Mouse (Mus musculus): ENCODE measurements around the gene Elf1.

The Elf1 gene

DNA sequence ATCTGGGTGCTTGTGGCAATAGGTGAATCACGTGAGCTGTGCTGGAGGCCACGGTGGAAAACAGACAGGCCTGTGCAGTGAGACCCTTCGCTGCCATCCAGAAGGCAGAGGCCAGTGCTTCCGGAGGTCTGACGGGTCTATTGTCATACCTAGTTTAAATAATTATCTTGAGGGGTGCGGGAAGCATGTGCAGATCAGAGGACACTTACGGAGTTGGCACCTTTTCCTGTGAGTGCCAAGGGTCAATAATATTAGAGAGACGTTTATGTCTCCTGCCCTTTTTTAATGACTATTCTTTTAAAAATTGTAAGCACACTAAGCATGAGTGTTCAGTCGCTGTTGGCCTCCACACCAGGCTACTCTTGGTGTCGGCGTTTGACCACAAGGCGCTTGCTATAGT lies 8.2 kb downstream of the Elf1 start:
- no peak for DNase-seq (ENCODE audit: extremely low spot score, low spot score)

DNA sequence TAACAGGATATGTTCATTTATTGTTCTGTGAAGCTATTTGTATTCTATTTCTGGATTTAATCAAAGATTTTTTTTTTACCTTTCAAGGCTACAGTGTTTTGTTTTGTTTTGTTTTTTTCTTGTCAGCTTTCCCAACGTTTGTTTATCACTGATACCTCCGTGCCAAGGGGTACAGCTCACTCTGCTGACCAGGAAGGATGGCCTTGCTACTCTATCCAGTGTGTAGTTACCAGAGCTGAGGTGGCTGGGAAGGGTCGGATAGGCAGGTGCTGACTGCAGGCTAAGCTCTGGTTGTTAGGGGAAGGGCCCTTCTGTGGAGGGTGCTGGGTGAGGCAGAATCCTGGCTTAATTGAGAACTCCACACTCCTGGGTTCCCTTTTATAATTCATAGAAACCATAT lies 9.3 kb downstream of the Elf1 start:
- DNase-seq (ENCODE audit: extremely low spot score, low spot score) = no peak

DNA sequence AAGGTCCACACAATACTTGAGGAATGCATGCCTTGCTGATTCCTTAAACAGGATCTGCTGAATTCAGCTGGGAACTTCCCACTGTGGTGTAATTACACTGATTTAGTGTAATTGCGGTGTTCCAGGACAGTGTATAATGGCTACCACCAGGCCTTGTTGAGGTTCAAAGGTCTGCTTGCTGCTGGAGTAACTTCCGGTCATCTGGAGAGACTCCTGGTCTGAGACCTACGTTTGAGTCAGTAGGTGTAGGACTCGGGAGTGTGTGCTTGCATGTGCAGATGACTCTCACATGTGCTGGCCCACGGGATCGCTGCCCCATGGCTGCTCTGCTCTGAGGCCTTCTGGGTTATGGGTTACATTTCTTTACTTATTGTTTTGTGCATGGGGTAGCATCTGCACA lies 13.4 kb downstream of the Elf1 start:
- no peak for DNase-seq (ENCODE audit: extremely low spot score, low spot score)

DNA sequence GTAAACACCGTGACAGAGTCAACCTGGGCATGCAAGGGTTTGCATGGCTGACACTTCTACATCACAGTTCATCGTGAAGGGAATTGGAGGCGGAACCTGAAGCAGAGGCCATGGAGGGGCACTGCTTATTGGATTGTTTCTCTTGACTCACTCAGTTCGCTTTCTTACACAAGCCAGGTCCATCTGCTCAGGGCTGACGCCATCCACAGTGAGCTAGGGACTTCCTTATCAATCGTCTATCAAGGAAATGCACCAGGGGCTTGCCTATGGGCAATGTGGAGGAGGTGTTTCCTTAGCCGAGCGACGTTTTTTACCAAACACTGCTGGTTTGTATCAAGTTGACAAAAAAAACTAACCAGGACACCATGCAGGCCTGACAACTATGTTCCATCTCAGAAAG lies 18.3 kb downstream of the Elf1 start:
- no peak for DNase-seq (ENCODE audit: extremely low spot score, low spot score)

DNA sequence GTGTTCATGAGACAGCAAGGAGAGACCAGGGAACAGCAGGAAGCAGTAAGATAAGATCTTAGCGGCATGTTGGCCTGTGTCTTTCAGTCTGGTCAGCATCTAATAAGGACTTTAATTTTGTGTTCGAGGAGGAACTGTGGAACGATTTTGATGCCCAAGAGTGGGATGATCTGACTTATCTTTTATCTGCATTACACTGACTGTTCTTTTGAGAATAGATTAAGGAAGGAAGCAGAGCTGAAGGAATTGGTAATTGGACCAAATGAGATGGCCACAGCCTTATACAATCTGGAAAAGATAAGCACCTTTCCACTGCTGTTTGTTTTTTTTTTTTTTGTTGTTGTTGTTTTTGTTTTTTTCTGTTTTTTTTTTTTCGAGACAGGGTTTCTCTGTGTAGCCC lies 19.8 kb downstream of the Elf1 start:
- DNase-seq (ENCODE audit: extremely low spot score, low spot score) = no peak

DNA sequence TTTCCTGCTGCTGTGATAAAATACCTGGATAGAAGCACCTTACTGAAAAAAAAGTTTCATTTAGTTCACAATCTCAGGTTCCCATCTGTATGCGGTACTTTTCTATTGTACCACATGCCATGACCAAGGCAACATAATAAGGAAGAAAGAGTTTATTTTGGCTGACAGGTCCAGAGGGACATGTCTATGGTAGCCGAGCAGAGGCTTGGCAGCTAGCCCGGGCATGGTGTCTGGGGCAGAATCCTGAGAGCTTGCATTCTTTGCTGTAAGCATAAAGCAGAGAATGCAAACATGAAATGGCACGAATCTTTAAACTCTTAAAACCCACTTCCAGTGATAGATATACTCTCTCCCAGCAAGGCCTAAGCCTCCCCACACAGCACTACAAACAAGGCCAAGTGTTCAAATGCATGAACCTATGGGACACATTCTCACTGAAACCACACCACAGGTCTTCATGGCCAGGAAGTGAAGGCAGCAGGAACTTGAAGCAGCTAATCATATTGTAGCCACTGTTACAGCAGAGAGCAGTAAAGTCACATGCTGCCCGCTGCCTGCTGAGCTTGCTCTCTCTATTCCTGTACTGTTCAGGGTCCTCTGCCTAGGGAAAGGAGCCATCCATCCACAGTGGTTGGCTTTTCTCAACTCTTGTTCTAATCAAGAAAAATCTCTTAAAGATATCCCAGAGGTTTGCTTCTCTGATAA lies 22.5 kb downstream of the Elf1 start:
- no peak for DNase-seq (ENCODE audit: extremely low spot score, low spot score)

GRCm38 (mm10) chr14:79504246-79505006 lies 23.4 kb downstream of the Elf1 start:
- DNase-seq (ENCODE audit: extremely low spot score, low spot score) = no peak

DNA sequence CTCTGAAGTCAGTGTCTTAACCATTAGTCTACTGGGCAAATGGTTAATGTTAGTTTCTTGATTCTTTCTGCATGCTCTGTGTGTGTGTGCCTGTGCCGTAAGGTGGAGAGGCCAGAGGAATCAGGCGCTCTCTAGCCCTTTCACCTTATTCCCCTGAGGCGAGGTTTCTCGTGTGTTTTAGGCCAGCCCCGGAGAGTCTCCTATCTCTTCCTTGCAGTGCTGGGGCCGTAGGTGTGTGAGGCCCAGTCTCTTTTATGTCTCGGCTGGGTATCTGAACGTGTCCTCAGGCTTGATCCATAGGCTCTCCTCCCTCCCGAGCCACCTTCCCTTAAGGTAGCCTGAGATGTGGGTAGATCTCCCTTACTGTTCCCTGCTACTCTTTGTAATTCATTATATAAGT lies 25.2 kb downstream of the Elf1 start:
- no peak for DNase-seq (ENCODE audit: extremely low spot score, low spot score)

DNA sequence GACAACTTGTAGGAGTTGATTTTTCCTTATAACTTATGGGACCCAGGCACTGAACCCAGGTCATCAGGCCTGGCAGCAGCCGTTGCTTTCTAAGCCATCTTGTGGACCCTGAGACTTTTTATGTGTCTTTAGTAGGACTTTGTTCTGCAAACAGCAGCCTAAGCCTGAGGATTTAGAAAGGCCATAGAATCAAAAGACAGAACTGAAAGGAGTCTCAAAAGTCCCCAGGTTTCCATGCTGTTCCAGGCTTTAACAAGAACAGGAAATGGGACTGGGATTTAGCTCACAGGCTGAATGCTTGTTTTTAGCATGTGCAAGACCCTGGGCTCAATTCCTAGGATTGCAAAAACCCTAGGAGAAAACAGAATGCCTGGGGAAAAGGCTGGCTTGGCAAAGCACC lies 26.9 kb downstream of the Elf1 start:
- no peak for DNase-seq (ENCODE audit: extremely low spot score, low spot score)

DNA sequence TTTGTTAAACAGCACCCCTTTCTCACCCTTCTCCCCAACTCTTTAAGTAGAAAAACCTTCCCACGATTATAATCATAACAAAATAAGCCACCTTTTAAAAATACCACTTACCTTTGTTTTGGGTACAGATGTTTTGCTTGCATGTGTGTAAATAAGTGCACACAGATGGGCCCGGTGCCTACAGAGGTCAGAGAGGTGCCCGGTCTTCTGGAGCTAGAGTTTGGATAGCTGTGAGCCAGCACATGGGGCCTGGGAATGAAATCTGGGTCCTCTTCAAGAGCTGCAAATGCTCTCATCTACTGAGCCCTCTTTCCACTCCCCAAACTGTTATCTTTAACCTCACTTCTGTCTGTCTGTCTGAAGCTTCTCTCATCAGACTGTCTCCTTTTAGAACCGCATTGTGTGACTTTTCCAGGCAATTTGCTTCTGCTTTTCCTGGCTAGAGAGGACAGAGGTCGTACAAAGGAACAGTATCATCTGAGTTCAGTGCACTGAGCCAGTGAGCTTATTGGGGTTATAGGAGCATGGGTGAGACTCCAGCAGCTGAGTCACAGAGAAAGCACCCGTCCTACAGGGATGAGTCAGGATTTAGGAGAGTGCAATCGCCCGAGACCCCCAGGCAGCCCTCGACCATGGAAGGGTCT lies 27.8 kb downstream of the Elf1 start:
- DNase-seq (ENCODE audit: extremely low spot score, low spot score) = no peak

DNA sequence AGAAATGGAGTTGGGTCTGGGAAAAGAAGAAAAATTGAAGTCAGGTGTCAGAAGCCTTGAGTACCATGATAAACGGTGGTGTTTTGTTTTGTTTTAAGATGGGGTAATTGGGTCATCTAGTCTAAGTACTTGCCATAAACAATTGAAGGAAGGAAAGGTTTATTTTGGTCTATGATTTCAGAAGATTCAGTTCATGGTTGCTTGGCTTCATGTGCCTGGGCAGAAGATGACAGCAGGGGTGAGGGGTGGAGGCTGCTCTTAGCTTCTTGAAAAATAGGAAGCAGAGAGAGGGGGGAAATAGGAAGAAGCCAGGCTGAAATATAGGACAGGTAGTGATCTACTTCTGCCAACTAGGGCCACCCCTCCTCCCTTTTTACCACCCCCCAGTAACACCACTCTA lies 30.5 kb downstream of the Elf1 start:
- DNase-seq (ENCODE audit: extremely low spot score, low spot score) = no peak

DNA sequence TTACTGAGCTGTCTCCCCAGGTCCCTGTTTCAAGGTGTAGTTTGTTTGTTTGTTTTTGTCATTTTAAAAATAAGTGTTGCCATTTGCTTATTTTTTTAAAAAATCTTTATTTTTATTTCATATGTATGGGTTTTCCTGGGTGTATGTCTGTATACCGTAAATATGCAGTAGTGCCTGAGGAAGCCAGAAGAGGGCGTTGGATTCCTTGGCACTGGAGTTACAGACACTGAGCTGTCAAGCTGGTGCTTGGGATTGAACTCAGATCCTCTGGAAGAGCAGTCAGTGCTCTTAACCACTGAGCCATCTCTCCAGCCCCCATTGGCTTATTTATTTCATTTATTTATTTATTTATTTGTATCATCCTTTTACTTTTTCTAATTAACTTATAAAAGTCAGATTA lies 33.0 kb downstream of the Elf1 start:
- DNase-seq (ENCODE audit: extremely low spot score, low spot score) = no peak

GRCm38 (mm10) chr14:79515100-79515499 lies 34.1 kb downstream of the Elf1 start:
- no peak for DNase-seq (ENCODE audit: extremely low spot score, low spot score)

DNA sequence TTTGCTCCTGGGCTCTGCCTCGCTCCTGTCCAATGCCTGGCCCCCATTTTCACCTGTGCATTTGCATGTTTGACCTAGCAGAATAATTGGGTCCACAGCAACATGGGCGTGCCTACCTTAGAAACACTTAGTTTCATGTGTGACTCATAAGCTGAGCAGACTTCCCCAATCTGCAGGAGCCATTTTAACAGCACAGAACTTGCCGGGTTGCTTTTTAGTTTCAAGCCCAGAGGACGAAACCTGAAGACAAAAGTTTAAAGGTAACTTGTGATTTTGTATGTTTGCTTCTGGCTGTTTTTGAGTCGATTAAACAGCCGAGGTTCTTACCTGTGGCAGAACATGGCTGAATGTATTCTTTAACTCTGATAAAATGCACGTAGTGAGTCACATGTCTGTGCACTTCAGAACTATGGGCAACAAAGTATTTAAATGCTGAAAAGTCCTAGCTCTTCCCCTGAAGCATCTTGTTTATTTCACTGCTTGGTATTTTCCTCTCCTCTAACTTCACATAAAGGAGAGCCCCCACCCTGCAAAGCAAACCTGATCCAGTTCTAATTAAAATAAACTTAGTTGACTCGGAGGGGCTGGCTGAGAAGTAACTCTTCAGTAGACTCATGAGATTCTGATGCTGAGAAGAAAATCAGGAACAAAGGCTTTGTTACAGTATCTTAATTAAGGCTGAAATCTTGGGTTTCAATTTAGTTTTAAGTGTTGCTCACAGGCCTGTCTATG lies 34.7 kb downstream of the Elf1 start:
- no peak for DNase-seq (ENCODE audit: extremely low spot score, low spot score)

DNA sequence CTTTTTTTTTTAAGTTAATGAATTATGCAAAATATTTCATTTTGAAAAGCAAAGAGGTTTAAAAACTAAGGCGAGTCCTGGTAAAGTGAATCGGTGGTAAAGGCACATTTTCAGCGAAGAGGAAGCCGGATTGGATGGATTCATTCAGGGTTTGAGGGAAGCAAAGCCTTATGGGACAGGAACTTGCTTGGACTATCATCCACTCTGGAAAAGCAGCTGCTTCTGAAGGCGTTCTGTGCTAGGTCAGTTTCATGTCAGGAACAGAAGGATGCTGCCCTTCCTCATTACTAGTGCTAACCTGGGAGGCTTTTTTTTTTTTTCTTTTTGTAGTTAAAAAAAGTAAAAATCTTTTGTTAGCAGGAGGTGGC lies 35.2 kb downstream of the Elf1 start:
- DNase-seq (ENCODE audit: extremely low spot score, low spot score) = no peak

GRCm38 (mm10) chr14:79516751-79517150 lies 35.8 kb downstream of the Elf1 start:
- DNase-seq (ENCODE audit: extremely low spot score, low spot score) = no peak

GRCm38 (mm10) chr14:79517185-79517740 lies 36.3 kb downstream of the Elf1 start:
- no peak for DNase-seq (ENCODE audit: extremely low spot score, low spot score)

GRCm38 (mm10) chr14:79518123-79518522 lies 37.1 kb downstream of the Elf1 start:
- DNase-seq (ENCODE audit: extremely low spot score, low spot score) = no peak

DNA sequence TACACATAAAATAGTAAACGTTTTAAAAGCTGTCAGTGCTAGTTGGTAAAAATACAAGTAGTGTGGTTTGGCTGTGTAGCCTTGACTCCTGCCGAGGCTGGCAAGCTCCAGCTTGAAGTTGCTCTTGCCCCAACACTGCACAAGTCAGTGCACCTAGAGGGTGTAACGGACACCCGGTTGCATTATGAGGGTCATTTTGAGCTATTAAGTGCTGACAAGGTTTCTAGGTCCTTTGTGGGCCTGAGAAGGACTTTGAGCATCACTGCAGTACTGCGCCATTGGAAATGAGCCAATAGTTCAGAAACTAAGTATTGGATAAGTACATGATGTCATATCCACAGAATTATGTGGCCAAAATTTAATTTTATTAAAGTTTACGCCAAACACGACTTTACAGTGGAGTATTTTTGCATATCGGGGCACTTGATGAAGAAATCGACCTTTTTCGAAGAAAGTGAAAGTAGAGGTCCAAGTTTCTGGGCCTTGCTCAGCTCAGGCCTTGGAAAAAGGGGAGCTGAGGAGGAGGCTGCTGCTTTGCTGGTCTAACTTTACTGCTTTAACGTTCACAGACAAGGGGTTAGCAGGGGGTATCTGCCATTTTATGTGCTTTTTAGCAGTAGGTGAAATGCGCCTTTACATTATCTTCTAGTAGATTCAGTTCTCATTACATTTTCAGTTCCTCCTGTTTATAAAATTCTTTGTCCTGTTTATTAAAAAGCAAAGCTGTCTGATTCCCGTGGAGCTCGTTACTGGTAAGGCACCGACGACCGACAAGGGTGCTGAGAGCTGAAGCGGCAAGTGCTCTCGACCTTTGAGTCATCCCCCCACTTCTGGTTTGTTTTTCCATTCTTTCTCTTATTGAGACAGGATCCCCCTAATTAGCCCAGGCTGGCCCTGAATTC lies 38.0 kb downstream of the Elf1 start:
- DNase-seq (ENCODE audit: extremely low spot score, low spot score) = no peak

DNA sequence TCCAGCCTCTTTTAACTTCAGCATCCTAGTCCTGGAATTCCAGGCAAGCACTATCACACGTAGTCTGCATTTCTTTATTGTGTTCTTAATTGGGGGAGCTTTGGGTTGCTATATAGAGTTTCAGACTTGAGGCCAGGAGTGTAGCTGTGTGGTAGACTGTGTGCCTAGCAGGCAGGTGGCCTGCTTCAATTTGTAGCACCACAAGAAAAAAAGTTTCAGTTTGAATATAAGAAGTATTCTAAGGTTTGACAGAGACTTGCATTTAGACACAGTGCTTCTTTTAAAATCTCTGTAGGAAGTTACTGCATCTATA lies 38.6 kb downstream of the Elf1 start:
- no peak for DNase-seq (ENCODE audit: extremely low spot score, low spot score)

DNA sequence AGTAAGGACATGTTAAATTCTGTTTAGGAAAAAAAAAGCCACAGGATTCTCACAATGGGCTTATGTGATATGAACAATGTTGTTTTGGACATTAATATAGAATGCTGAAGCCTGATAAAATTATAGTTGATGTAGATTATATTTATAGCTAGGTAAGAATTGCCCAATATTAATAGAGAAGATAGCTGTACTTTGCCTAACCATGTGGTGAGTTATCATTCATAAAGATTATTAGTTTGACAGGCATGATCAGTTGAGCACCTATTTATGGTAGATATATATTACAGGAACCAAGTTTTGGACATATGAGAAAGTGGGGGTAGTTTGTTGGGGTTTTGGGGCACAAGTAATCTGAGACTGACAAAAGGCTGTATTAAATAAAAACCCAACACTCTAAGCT lies 39.6 kb downstream of the Elf1 start:
- no peak for DNase-seq (ENCODE audit: extremely low spot score, low spot score)

Measured in neural tube, embryonic 10.5 days (tissue).